Mouse (Mus musculus): Measurements from ENCODE around the gene Pkn1.
A peak's percentile ranks its signal among the peaks of the same experiment; 100 is the strongest.

Gene Pkn1

DNA sequence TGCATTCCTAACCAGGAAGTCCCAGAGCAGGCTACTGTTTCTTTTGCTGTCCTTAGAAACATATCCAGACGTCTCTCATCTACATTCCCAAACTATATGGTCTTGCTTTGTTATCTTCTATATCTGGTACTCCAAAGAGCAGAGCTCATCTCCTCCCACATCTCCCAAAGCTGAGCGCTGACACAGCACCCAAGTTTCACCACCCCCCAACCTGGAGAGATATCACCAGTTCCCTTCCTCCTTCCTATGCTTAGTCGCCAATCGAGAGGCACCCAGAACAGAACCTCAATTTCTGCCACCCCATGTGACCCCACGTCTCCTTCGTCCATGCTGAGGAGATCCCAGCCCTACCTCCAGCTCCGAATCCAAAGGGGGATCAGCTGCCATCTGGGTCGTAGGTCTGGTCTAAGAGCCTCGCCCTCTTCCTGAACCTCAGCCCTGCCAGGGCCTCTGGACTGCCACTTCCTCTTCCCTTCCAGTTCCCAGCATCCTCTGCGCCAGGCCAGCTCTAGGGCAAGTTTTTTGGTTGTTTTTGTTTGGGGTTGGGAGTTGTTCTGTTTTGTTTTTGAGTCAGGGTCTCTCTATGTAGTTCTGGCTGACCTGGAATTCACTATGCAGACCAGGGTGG is 5.3 kb downstream of the Pkn1 start:
- peak in 1 of 2 experiments; percentile 51 for DNase-seq (ENCODE audit: low spot score in 2 of 2)

DNA sequence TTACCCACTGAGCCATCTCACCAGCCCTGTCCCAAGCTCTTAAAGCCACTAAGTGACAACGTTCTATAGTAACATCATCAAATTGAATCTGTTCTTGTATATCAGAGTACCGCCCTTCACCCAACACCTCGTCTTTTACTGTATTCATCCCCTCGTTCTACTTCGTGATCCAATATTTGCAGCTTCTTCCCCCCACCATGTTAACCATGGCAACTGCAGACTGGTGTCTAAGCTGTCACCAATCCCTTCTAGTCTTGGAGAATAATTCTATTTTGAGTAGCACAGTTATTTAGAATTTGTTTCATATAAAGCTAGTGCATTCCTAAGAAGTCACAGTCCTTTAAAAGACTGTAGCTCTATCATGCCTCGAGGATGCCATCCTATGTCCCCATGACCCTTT is 9.7 kb downstream of the Pkn1 start:
- DNase-seq (ENCODE audit: low spot score in 2 of 2): no peak

DNA sequence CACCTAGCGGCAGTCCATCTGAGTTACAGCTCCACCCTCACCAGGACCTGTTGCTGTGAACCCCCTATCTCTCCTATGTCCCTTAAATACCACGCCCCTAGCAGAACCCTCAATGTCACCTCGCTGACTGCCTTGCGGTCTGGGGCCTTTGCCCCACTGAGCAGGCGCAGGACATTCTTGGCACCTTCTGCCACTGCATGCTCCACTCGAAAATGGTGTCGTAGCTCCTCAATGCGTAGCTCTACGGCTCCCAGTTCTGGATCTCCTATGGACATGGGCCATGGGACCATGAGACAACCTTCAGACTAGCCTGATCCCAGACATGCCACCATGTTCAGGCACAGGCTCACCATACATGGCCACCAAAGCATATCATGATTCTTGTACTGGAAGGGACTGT is 14.5 kb downstream of the Pkn1 start:
- DNase-seq (ENCODE audit: low spot score in 2 of 2): no peak

DNA sequence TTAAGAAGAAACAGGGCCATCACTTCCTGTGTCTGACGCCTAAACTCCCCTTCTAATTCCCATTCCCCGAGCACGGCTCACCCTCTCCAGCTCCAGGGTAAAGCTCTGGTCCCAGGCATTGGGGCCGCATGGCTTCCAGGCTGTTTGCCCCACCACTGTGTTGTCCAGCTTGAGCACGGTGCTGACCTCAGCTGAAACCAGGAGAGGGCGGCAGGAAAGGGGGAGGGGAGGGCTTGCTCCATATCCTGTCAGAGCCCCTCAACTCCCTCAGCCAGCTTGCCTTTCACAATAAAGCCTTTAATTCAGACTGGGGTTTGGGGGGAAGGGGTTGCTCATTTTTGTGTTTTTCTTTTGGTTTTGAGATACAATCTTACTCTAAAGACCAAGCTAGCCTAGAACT is 17.9 kb downstream of the Pkn1 start:
- DNase-seq (ENCODE audit: low spot score in 2 of 2): no peak

DNA sequence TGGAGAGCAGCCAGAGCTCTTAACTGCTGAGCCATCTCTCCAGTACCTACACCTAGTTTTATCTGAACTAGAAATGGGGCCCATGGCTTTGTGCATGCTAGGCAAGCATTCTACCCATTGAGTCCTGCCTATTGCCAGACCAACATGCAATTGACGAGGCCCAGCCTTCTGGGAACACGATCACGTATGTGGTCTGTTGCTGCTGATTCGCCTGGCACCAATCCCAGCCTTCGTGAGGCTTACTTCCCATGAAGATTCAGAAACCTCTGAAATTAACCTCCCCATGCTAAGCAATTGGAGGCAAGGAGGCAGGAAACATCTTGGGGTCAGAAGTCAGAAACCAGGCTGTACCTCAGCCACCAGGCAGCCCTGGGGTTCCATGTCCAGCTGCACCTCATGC is 18.4 kb downstream of the Pkn1 start:
- DNase-seq (ENCODE audit: low spot score in 2 of 2): no peak

DNA sequence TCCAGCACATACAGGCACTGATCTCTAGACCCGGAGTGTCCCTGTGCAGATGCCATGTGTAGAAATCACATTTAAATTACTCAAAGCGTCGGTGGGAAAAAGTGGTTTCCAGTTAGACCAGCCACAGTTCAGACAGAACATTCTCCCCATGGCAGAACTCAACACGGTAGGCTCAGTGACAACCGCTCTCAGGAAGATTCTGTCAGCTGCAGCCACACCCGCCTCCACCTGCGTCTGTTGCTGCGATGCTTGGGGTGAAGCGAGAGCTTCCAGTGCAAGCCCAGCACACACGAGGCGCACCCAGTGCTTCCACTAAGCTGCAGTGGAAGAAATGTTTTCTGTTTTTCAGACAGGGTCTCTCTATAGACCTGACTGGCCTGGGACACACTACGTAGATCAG is 19.1 kb downstream of the Pkn1 start:
- DNase-seq (ENCODE audit: low spot score in 2 of 2): peak in 1 of 2 experiments; percentile 67

DNA sequence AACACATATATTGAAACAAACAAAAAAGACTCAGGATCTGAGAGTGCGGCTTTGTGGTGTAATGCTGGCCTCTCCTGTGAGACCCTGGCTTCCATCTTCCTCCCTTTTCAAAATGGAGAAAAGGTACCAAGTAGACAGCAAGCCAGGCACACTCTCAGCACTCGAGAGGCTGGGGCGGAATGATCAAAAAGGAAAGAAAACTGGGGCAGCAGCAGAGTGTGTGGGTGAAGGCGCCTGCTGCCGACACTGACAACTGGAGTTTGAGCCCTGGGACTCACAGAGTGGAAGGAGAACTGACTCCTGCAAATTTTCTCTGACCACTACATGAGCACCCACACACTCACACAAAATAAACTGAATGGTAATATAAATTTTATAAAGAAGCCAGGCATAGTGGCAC is 24.5 kb downstream of the Pkn1 start:
- DNase-seq (ENCODE audit: low spot score in 2 of 2): peak in 1 of 2 experiments; percentile 72

DNA sequence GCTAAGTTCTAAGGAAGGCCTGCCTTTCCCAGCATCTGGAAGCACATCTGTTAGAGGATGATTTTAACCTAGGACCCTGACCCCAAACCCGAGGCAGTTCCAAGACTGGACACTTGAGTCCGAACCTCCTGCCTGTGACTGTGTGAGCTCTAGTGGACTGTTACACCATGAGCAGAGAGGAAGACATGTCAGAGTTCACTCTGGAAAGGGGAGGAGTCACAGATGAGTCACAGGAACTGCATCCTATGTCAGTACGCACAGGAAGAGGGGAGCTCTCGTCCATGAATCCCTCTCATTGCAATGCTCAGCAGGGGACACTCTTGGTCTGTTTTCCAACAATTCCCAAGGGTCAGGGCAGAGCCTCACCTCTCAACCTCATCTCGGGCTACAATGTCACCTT is 26.0 kb downstream of the Pkn1 start:
- DNase-seq (ENCODE audit: low spot score in 2 of 2): no peak

DNA sequence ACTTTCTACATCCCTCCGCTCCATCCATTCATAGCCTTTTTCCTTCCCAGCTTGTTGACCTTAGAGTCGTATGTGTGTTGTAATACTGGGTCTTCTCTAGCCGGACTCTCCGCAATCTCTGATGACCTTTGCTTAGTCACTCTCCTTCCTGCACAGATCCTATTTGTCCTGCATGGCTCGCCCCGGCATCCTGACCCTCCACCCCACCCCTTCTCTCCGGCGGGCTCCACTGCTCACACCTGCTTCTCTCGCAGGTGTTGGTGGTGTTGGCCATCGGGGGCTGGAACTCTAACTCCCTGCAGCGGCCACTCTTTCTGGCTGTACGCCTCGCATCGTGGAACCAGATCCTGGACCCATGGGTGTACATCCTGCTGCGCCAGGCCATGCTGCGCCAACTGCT is 30.0 kb downstream of the Pkn1 start:
- no peak for DNase-seq (ENCODE audit: low spot score in 2 of 2)

DNA sequence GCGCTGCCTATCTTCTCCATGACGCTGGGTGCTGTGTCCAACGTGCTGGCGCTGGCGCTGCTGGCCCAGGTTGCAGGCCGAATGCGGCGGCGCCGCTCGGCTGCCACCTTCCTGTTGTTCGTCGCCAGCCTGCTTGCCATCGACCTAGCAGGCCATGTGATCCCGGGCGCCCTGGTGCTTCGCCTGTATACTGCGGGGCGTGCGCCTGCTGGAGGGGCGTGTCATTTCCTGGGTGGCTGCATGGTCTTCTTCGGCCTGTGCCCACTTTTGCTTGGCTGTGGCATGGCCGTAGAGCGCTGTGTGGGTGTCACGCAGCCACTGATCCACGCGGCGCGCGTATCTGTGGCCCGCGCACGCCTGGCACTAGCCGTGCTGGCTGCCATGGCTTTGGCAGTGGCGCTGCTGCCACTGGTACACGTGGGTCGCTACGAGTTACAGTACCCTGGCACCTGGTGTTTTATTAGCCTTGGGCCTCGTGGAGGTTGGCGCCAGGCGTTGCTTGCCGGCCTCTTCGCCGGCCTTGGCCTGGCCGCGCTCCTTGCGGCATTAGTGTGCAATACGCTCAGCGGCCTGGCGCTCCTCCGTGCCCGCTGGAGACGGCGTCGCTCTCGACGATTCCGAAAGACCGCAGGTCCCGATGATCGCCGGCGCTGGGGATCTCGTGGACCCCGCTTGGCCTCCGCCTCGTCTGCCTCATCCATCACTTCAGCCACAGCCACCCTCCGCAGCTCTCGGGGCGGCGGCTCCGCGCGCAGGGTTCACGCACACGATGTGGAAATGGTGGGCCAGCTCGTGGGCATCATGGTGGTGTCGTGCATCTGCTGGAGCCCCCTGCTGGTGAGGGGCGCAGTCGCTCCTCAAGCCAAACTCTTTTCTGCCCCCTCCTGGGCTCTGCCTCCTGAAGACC is 30.7 kb downstream of the Pkn1 start:
- DNase-seq (ENCODE audit: low spot score in 2 of 2): peak in 1 of 2 experiments; percentile 59

DNA sequence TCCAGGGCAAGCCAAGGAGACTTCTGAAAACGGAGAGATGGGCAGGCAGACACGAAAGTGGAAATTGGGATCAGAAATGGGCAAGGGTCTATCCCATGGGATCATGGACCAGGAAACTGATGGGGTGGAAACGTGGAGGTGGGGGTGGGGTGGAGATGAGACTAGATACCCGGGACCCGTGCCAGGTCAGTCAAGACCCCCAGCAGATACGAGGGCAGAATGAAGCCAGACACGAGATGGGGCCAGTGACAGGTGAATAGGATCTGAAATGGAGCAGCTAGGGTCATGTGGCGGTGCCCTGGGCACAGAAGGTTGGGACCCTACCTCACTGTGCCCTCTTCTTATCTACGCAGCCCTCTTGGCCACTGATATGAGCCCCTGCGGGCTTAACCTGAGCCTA is 31.5 kb downstream of the Pkn1 start:
- DNase-seq (ENCODE audit: low spot score in 2 of 2): no peak

DNA sequence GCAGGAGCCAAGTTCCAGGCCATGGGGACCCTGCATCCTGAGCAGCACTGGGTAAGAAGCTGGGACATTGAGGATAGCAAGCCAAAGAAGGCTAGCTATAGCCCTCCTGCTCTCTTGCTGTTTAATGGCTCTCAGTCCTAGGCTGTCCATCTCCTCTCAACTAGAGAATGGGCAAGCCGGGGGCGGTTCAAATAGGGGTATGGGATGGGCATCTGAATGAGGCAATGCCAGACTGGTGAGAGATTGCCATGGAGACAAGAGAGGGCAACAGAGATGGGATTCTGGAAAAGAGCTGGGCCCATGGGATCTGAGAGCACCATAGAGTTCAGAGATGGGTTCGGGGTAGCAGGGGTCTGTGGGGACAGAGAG is 32.1 kb downstream of the Pkn1 start:
- no peak for DNase-seq (ENCODE audit: low spot score in 2 of 2)

DNA sequence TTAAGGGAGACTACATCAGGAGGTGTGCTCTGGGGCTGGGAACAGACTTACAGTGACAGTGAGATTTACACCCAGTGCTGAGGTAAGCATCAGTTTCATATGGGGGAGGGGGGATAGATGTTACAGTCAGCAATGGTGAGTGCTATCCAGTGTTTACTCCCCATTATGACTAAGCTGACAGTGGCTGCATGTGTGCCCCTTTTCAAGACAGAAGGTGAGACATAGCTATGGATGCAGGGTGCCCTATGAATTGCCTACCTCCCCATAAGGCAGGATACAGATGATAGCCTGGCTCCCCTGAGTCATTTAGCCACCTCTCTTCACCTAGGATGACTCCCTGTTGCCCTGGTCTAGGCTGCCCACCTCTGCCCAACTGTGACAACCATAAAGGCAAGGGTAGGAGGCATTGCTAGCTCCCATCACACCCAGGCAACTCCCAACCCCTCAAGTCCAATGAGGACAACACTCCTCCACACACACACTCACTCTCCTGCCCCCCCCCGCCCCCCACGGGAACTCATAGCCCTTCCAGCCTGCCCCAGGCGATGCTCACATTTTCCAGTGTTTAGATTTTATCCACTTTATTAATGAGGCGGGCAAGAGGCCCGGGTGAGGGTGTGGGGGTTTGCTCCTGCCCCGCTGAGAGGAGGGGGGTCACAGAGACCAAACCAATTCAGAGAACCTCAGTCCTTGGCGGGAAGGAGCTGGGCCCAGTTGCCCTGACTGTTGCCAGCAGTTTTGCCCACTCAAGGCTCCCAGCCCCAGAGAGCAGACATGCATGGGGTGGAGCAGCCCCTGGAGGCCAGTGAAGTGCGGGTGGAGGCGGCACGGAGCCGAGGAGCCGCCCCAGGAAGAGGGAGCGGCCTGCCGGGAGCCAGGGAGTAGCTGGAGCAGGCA is 32.8 kb downstream of the Pkn1 start, which contains the start of gene Ptger1:
TSS of gene Ptger1 (plus strand) at position 710 of the 897 bp plus-strand sequence.
- DNase-seq (ENCODE audit: low spot score in 2 of 2): no peak

DNA sequence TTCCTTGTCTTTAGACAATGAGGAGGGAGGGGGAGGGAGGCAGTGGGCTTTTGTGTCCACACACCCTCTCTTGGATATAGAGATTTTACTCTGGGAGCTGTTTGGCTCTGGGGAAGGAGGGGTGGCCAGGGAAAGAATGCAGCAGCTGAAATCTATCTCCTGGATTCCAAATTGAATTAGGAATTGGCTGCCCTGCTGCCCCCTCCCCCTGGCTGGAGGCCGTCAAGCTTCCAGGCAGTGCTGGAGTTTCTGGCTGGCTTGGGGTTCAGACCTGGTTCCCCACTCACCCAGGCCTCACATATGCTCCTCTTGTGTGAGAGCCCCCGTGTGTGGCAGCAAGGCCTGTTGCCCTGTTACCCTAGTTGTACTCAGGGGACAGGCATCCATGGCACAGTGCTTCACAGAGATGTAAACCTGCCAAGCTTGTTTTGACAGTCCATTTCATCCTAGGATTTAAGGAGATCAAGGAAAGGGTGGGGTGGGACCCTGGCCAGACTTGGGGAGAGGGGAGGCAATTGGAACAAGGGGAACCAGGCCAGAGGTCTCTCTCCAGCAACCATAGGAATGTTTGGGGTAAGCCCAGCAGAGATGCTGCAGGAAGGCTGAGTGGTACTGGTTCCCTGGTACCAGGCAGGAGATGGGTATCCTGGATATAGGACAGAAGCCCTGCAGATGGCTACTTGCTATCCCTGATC is 33.9 kb downstream of the Pkn1 start:
- no peak for DNase-seq (ENCODE audit: low spot score in 2 of 2)

DNA sequence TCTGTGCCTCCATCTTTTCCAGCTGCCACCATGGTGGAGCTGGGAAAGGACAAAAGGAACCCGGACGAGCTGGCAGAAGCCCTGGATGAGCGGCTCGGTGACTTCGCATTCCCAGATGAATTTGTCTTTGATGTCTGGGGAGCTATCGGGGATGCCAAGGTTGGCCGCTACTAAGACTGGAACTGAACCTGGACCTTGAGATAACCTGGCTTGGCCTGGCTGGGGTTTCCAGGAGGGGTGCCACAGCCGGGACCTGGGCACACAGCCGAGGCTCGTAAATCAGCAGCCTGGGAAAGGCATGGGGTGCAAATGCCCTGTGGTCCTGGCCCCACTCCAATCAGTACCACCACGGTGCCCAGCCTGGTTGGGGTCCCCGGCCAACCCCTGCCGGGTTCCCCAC is 34.9 kb downstream of the Pkn1 start:
- DNase-seq (ENCODE audit: low spot score in 2 of 2): no peak

DNA sequence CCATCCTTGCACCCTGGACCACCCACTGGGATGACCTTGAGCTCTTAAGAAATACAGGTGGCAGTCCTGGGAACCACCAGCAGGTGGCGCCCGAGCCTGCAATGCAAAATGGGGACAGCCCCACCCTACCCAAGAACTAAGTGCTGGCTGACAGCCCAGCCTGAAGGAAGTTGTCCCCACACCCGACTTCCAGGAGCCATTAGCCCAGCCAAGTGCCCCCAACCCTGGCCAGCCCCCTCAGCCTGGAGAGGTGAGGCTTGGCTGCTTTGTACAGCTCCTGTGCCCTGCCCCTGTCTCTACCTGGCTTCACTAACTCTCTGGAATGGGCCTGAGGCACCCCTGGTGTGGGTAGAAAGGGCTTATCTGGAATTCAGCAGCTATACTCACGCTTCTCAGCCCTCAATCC is 36.6 kb downstream of the Pkn1 start:
- DNase-seq (ENCODE audit: low spot score in 2 of 2): peak in 1 of 2 experiments; percentile 93

DNA sequence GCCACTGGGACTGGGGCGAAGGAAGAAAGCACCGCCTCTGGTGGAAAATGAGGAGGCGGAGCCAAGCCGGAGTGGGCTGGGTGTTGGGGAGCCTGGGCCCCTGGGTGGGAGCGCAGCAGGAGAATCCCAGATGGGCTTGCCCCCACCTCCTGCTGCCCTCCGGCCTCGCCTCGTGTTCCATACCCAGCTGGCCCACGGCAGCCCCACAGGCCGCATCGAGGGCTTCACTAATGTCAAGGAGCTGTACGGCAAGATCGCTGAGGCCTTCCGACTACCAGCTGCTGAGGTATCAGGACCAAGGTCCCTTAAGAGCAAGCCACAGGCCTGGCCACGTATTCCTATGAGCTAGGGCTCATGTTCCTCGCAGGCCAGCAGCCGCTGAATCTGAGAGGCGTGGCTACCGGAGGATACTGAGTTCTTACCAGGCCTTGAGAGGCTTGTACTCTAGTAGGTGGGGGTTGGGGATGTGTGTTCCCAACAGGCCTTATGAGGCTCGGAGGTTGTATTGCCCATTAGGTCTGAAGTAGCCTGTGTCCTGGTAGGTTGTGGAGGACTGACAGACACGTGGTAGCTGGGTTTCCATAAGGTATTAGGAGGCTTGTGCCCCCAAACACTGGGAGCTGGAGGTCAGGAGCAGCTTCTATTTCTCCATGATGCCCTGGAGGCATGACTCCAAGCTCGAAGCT is 37.8 kb downstream of the Pkn1 start:
- peak in 1 of 2 experiments; percentile 23 for DNase-seq (ENCODE audit: low spot score in 2 of 2)

DNA sequence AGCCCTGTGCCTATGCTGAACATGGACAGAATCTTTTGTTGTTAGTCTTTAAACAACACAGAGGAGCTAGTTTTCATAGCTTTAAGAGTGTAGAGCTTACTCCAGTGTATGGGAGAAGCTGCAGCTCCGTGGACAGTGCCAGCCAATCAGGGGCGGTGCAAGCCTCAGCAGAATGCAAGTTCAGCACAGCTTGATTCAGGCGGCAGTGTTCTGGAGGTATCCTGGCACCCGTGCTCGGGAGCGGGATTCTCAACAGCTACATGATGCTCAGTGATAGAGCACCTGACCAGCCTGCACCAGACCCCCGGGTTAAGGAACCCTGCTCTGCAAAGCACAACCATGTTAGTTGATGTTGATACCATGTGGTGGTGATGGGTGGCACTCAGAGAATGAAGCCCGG is 38.4 kb downstream of the Pkn1 start:
- peak in 1 of 2 experiments; percentile 62 for DNase-seq (ENCODE audit: low spot score in 2 of 2)

DNA sequence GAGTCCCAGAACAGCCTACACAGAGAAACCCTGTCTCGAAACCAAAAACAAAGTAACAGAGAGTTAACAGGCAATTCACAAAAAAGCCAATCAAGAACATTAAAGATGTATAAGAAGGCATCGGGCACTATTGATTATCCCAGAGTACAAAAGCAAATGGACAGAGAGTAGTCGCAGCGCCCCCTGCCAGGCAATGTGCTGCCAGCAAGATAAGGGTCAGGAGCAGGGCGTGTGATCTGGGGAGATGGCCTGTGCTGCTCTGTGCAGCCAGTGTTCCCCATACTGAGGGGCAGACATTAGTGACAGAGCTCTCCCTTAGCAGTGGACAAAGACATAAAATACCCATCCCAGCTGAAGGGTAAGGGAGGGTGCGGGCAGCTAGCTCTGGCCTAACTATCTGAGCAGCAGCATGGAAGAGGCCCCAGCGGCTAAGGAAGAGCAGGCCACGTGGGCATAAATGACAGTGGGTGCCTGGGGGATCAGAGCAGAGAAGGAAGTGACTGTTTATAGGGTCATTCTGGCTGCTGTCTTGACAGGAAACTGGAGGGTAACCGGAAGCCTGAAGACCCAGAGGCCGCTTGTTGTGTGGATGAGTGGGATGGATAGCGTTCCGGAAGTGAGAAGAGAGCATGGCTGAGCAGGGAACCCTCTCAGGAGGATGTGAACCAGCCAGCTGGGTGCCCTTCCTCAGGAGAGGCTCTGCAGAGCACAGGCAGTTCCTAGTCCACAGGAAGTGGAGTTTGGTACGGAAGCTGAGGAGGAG is 42.3 kb downstream of the Pkn1 start:
- DNase-seq (ENCODE audit: low spot score in 2 of 2): peak in 1 of 2 experiments; percentile 3

DNA sequence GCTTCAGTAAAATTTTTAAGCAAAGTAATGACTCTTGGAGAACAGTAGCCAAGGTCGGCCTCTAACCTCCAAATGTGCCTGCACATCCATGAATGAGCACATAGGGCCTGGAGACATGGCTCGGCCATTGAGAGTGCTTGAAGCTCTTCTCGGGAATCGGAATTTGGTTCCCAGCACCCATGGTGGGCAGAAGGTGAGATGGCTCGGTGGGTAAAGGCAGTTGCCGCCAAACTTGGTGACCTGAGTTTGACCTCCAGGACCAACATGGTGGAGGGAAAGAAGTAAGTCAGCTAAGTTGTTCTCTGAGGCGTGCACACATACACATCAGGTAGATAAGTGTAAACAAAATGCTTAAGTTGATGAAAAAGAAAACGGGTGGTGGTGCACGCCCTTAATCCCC is 42.9 kb downstream of the Pkn1 start:
- DNase-seq (ENCODE audit: low spot score in 2 of 2): no peak
